Mouse (Mus musculus) midbrain, embryonic 15.5 days (tissue): ENCODE data around the gene Prkg1. TPM values are rescaled to one million over a fixed set of nuclear protein-coding genes. Genes with fewer than 3 reads are reported as not detected.

Experiments used
- ATAC-seq: fragments of 200-750 bp; cut with Nextera tagmentation; replicated peaks from 2 replicates; pipeline ENCODE4 v1.8.0; 2017; ENCODE audit warnings: moderate TSS enrichment
- H3K27ac ChIP-seq: fragments of 300-500 bp; sonication (generic); 2 replicates; pipeline ENCODE4 v1.5.1; 2015; ENCODE audit warnings: mild to moderate bottlenecking, inconsistent platforms
- H3K27me3 ChIP-seq: fragments of 300-500 bp; sonication (generic); replicated peaks from 2 replicates; pipeline ENCODE4 v1.6.1; 2015; ENCODE audit warnings: inconsistent platforms
- H3K36me3 ChIP-seq: fragments of 300-500 bp; sonication (generic); replicated peaks from 2 replicates; pipeline ENCODE4 v1.6.1; 2015; ENCODE audit warnings: inconsistent platforms
- H3K4me1 ChIP-seq: fragments of 300-500 bp; sonication (generic); 2 replicates; pipeline ENCODE4 v1.6.1; 2015; ENCODE audit warnings: inconsistent platforms
- H3K4me2 ChIP-seq: fragments of 300-500 bp; sonication (generic); 2 replicates; pipeline ENCODE4 v1.6.1; 2015; ENCODE audit warnings: inconsistent platforms, mild to moderate bottlenecking, moderate library complexity
- H3K4me3 ChIP-seq: fragments of 300-500 bp; sonication (generic); 2 replicates; pipeline ENCODE4 v1.5.1; 2015; ENCODE audit warnings: mild to moderate bottlenecking, inconsistent platforms
- H3K9ac ChIP-seq: fragments of 300-500 bp; sonication (generic); 2 replicates; pipeline ENCODE4 v1.6.1; 2015; ENCODE audit warnings: mild to moderate bottlenecking, inconsistent platforms
- H3K9me3 ChIP-seq: fragments of 300-500 bp; sonication (generic); 2 replicates; pipeline ENCODE4 v1.6.1; 2016; ENCODE audit warnings: inconsistent platforms
- WGBS: fragments of 180-500 bp; shearing (Covaris S2); methylation state at CpG from one replicate; pipeline ENCODE4 v1.1.7; 2015; ENCODE audit warnings: mixed read lengths; 5-methylcytosine and 5-hydroxymethylcytosine counted together
- polyA plus RNA-seq: library from polyadenylated mRNA; unstranded; fragments of >200 nt; fragmentation: Nextera tagmentation; extraction: Ambion mirVana; gene quantifications from 2 replicates; pipeline ENCODE4 v1.2.1, GENCODE M21; 2015

The Prkg1 gene
- polyA plus RNA-seq, 1 experiment from 2014 or later: 4.3 TPM

DNA sequence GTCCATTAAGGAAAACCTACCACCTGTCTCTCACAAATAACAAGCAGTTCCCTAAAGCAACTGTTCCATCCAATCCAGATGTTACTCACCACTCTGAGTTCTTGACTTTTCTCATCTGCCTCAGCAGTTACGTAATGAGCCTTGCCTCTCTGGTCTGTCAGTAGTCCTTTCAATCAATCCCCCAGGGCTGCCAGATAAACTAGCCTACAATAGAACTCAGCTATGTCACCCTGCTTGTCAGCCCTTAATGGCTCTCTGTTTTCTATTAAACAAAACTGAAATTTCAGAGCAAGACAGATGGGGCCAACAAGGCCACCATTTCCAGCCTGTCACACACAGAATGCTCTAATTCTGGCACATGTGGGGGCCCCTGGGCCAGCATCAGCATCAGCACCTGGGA lies 293.1 kb downstream of the Prkg1 start:
- Histone ChIP-seq H3K4me3 (no peak overlapping the region), H3K27me3 (no peaks in the 10 kb centered on the region), H3K36me3 (no peaks in the 10 kb centered on the region), H3K27ac (no peak overlapping the region), H3K9ac (no peak overlapping the region), H3K4me1 (no peaks in the 10 kb centered on the region), H3K9me3 (no peaks in the 10 kb centered on the region), H3K4me2 (no peak overlapping the region)
- no peak for ATAC-seq
- 40% methylated on average over 1 of the region's 1 CpGs for WGBS

DNA sequence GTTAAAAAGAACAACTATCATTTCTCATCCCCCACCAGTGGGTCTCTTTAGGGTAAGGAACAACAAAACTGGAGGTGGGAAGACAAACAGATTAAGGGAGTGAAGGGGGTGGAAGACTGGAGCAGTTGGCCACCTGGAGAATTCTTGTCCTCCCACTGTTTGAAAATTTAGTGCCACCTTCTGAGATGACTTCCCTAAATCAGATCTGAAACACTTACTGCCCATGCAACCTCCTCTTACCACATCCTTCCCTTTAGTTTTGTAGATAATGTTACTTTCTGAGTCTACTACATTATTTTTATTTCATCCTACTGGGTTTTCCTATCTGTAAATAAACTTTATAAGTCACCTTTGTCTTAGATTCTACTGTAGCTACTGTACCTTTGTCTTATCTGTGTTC lies 304.6 kb downstream of the Prkg1 start:
- Histone ChIP-seq H3K27me3 (no peaks in the 10 kb centered on the region), H3K27ac (no peak overlapping the region), H3K36me3 (no peaks in the 10 kb centered on the region), H3K4me3 (no peak overlapping the region), H3K4me1 (no peaks in the 10 kb centered on the region), H3K4me2 (no peak overlapping the region), H3K9ac (no peak overlapping the region), H3K9me3 (no peaks in the 10 kb centered on the region)
- ATAC-seq: no peak

DNA sequence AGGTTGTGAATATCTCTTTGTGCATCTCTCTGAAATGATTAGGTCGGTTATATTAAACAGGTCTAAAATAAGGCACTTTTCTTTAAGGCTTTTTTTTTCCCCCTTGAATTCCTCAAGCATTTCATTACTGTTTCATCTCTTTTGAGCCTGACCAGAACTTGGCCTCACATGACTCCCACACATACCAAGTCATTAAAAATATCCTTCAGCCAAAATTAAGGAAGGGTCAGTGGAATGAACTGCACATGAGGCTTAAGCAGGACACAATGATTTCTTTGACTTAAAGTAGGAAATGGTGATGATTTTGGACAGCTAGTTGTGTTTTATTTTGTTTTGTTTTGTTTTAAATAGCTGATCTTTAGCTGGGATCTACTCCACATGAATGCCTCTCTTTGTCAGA lies 320.7 kb downstream of the Prkg1 start:
- H3K4me3 ChIP-seq: no peak overlapping the region
- H3K27me3 ChIP-seq: no peaks in the 10 kb centered on the region
- H3K36me3 ChIP-seq: no peaks in the 10 kb centered on the region
- ATAC-seq: no peak
- 89% methylated on average over 1 of the region's 1 CpGs for WGBS
- H3K27ac ChIP-seq: no peak overlapping the region
- no peaks in the 10 kb centered on the region for H3K4me1 ChIP-seq
- H3K9ac ChIP-seq: no peak overlapping the region
- no peak overlapping the region for H3K4me2 ChIP-seq
- no peaks in the 10 kb centered on the region for H3K9me3 ChIP-seq

DNA sequence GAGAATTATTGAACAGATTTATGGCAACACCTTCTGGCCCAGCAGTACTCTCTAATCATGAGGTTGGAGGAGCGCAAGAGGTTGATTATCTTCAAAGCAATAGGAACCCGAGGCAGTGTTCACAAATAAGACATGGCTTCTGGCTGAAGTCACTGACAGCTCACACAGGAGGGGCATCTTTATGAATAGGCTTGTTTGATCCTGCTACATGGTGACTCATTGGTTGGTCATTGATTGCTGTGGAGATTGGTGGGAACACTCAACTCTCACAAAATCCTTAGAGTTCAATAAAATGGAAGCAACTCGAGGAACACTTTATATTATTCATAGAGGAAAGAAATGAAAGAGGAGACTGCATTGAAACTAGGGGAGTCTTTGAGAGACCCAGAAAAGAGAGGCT lies 322.5 kb downstream of the Prkg1 start:
- Histone ChIP-seq H3K36me3 (no peaks in the 10 kb centered on the region), H3K4me3 (no peak overlapping the region), H3K9ac (no peak overlapping the region), H3K27ac (no peak overlapping the region), H3K27me3 (no peaks in the 10 kb centered on the region), H3K4me1 (no peaks in the 10 kb centered on the region), H3K4me2 (no peak overlapping the region), H3K9me3 (no peaks in the 10 kb centered on the region)
- ATAC-seq: no peak
- 64% methylated on average over 3 of the region's 3 CpGs for WGBS

DNA sequence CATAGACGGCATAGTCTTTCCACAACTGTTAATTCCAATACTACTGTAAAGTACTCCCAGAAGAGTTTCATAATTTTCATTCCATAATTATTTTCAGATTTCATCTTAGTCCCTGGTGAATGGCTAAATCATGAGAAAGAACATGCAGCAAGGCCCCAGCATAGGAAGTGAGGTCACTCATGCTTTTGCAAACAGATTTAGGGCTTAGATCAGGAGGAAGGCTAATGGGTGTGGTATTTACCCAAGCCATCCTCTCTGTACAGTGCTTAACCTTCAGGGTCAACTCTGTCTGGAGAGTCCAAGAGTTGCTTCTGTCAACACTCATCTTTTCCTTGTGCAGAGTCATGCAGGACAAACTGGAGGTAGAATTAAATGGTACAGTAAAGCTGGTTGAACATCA lies 331.4 kb downstream of the Prkg1 start:
- Histone ChIP-seq H3K27ac (no peak overlapping the region), H3K4me3 (no peak overlapping the region), H3K4me2 (no peak overlapping the region), H3K9me3 (no peaks in the 10 kb centered on the region), H3K4me1 (no peaks in the 10 kb centered on the region), H3K9ac (no peak overlapping the region), H3K36me3 (no peaks in the 10 kb centered on the region), H3K27me3 (no peaks in the 10 kb centered on the region)
- WGBS: 92% methylated on average over 1 of the region's 1 CpGs
- no peak for ATAC-seq

DNA sequence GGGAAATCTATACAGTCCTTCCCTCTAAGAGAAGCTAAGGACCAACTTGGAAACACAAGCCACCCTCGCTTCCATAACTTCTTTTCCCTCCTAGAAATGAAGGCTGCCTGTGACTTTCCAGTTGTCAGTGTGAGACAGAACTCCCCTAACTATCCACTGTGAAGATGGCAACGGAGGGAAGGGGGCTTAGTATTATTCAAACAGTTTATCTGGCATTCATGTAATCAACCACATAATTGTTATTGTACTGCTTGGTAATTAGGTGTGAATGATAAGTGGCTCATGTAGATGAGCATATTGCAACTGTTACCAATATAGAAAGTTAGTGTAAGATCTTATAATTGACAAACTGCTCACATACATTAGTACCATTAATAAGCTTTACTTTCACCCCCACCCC lies 333.4 kb downstream of the Prkg1 start:
- no peaks in the 10 kb centered on the region for H3K9me3 ChIP-seq
- ATAC-seq: no peak
- H3K36me3 ChIP-seq: no peaks in the 10 kb centered on the region
- H3K27ac ChIP-seq: no peak overlapping the region
- WGBS: 71% methylated on average over 2 of the region's 2 CpGs
- H3K4me3 ChIP-seq: no peak overlapping the region
- no peak overlapping the region for H3K4me2 ChIP-seq
- H3K27me3 ChIP-seq: no peaks in the 10 kb centered on the region
- no peaks in the 10 kb centered on the region for H3K4me1 ChIP-seq
- H3K9ac ChIP-seq: no peak overlapping the region

DNA sequence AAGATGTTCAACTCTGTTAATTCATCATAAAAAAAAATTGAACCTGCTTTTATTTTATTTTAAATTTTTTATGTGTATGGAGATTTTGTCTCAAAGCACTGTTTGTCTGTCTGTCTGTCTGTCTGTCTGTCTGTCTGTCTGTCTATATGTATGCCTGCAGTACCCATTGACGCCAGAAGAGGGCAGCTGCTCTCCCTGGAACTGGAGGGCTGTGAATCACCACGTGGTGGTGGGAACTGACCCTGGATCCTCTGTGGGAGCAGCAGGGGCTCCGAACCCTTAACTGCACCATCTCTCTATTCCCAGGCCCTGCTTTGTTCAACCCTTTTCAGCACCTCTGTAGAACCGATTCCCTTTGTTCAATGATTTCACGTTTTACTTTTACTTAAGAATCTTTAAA lies 338.7 kb downstream of the Prkg1 start:
- Histone ChIP-seq H3K9me3 (no peaks in the 10 kb centered on the region), H3K4me2 (no peak overlapping the region), H3K9ac (no peak overlapping the region), H3K27me3 (no peaks in the 10 kb centered on the region), H3K27ac (no peak overlapping the region), H3K36me3 (no peaks in the 10 kb centered on the region), H3K4me1 (peaks cover 7% of the 10 kb centered on the region), H3K4me3 (no peak overlapping the region)
- WGBS: 77% methylated on average over 5 of the region's 5 CpGs
- ATAC-seq: no peak

DNA sequence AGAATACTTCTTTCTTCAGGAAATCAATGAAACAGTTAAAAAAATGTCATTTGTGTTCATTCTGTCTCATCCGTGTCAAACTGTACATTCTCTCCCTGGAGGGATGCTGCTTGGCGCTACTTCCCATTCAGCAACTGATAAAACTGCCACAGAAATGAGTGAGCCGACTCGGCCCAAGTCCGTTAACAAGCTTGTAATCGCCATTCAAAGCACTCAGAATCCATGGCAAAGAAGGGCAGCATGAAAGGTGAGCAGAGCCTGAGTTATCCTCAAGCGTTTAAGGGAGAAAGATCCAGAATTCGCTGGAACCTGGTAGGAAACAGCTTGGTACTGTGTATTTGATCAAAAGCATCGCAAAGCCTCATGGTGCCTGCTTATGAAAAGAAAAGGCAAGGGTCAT lies 339.6 kb downstream of the Prkg1 start:
- Histone ChIP-seq H3K4me1 (peaks cover 7% of the 10 kb centered on the region), H3K27me3 (no peaks in the 10 kb centered on the region), H3K9ac (no peak overlapping the region), H3K27ac (peak overlapping the region; percentile 45), H3K36me3 (no peaks in the 10 kb centered on the region), H3K4me3 (no peak overlapping the region), H3K9me3 (no peaks in the 10 kb centered on the region), H3K4me2 (peak overlapping the region; percentile 26)
- ATAC-seq: peak; percentile 72
- 38% methylated on average over 9 of the region's 9 CpGs for WGBS

DNA sequence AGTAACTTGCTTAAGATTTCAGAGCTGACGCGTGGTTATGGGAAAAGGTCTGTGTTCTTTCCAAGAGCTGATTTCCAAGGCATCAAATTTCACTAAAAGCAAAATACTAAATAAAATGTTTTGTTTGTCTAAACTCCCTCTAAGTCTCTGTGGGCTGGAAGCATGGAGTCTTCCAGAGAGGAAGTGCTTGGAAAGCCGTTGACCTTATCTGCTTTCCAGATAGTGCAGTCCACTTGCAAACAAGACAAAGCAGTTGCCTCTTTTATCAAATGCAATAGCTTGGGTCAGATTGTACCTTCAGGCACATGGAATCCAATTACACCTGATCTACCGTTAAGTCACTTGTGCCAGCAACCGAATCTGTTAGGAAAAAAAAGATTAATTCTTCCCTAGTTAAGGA lies 340.5 kb downstream of the Prkg1 start:
- Histone ChIP-seq H3K4me3 (no peak overlapping the region), H3K9ac (no peak overlapping the region), H3K27ac (no peak overlapping the region), H3K36me3 (no peaks in the 10 kb centered on the region), H3K4me2 (no peak overlapping the region), H3K9me3 (no peaks in the 10 kb centered on the region), H3K4me1 (peaks cover 7% of the 10 kb centered on the region), H3K27me3 (no peaks in the 10 kb centered on the region)
- WGBS: 70% methylated on average over 5 of the region's 5 CpGs
- no peak for ATAC-seq

DNA sequence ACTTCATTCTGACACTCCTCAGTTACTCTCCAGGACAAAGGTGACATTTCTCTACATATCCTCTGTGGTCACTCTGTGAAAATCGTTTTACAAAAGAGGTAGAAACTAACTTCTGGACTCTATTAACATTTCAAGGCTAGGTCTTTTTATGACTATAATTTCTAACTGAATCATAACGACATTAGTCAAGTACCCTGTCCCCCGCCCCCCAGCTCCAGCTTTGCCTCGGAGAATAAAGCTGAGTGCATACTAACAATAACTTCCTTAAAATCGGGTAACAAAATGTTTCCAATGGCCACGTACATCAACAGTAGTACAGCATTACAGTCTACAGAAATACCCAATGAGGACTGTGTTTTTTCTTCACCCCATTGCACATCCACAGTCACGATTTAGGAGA lies 351.3 kb downstream of the Prkg1 start:
- 87% methylated on average over 7 of the region's 7 CpGs for WGBS
- ATAC-seq: no peak

DNA sequence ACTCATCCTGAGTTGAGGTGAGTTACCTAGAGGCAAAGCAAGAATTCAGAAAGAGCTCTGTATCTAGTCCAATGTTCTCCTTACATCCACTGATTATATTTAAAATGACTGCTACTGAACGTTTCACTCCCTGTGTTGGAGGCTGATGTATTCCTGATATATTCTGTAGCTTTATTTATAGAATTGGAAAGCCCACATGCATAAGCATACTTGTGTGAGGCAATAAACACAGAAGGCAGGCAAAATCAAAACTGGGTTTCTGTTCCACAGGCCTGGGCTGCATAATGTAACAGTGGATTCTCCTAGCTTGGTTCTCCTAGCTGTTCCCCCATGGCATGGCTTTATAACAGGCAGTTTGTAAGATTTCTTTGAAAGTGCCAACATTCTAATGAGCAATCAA lies 368.7 kb downstream of the Prkg1 start:
- H3K4me2 ChIP-seq: no peak overlapping the region
- no peak for ATAC-seq
- no peaks in the 10 kb centered on the region for H3K4me1 ChIP-seq
- H3K36me3 ChIP-seq: no peaks in the 10 kb centered on the region
- no peak overlapping the region for H3K27ac ChIP-seq
- H3K4me3 ChIP-seq: no peak overlapping the region
- H3K27me3 ChIP-seq: no peaks in the 10 kb centered on the region
- no peak overlapping the region for H3K9ac ChIP-seq
- H3K9me3 ChIP-seq: no peaks in the 10 kb centered on the region
- 89% methylated on average over 1 of the region's 1 CpGs for WGBS

More for the DNA sequence above, 351.3 kb downstream of the Prkg1 start:
- H3K27me3 ChIP-seq: no peaks in the 10 kb centered on the region
- H3K4me2 ChIP-seq: no peak overlapping the region
- no peak overlapping the region for H3K4me3 ChIP-seq
- no peak overlapping the region for H3K9ac ChIP-seq
- H3K9me3 ChIP-seq: no peaks in the 10 kb centered on the region
- no peak overlapping the region for H3K27ac ChIP-seq
- no peaks in the 10 kb centered on the region for H3K36me3 ChIP-seq
- no peaks in the 10 kb centered on the region for H3K4me1 ChIP-seq

DNA sequence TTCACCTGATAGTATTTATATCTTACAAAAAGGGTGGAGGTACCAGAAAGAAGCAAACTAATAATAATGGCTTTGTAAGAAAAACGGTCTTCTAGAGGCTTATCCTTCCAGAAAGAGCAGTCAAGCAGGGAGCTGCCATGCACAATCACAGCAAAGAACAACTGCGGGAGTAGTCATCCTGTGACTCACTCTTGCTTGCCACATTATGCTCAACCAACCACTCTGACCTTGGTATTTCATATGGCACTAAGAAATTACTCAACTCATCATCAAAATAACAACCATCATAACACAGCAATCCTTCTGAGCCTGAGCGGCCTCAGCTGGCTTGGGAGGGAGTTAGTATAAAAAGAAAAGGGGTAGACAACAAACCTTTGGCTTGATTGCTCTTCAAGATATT lies 379.5 kb downstream of the Prkg1 start:
- H3K9me3 ChIP-seq: no peaks in the 10 kb centered on the region
- ATAC-seq: no peak
- 79% methylated on average over 3 of the region's 3 CpGs for WGBS
- H3K36me3 ChIP-seq: no peaks in the 10 kb centered on the region
- H3K4me3 ChIP-seq: no peak overlapping the region
- no peak overlapping the region for H3K9ac ChIP-seq
- H3K4me2 ChIP-seq: no peak overlapping the region
- H3K4me1 ChIP-seq: peaks cover 4% of the 10 kb centered on the region; the same call in 1 of the 2 replicates
- H3K27ac ChIP-seq: no peak overlapping the region
- H3K27me3 ChIP-seq: no peaks in the 10 kb centered on the region

DNA sequence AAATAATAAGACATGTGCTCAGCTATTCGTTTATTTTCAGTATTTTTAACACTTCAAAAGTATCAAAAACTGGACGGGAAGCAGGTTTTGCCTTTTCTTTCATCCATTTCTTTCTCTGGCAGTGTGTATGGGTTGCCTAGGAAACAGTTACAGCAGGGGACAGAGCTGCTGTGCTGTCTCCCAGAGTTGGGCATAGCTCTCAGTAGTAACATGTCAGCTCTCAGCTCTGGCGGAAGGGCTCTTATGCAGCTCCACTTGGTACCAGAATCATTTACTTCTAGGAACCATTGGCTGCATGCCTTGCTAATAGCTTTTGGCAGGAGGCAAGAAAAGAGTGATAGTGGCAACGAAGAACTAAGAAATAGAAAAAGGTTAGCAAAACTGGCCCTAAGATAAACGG lies 381.0 kb downstream of the Prkg1 start:
- Histone ChIP-seq H3K4me3 (no peak overlapping the region), H3K9ac (no peak overlapping the region), H3K4me2 (no peak overlapping the region), H3K27me3 (no peaks in the 10 kb centered on the region), H3K36me3 (no peaks in the 10 kb centered on the region), H3K9me3 (no peaks in the 10 kb centered on the region), H3K27ac (0 out of 2 replicates have a peak overlapping the region, but pooled peaks have one; percentile 4), H3K4me1 (peaks cover 4% of the 10 kb centered on the region; the same call in 1 of the 2 replicates)
- WGBS: 41% methylated on average over 5 of the region's 5 CpGs
- ATAC-seq: peak; percentile 98

DNA sequence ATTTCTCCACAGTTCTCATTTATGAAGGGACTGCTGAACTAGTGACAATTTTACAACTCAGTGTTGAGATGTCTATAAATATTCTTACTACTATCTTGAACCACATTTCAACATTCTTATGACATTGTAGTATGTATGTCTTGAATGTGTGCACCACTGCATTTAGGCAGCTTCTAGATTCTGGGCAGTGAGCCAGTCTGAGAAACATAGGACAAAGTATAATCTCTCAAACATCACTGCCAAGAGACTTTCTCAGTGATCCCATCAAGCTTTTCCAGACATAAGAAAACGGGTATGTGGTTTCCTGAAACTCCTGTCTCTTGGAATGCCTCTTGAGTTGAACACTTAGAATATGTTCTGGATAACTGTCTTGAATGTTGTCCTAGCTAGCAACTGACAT lies 394.7 kb downstream of the Prkg1 start:
- H3K4me2 ChIP-seq: no peak overlapping the region
- ATAC-seq: no peak
- WGBS: 81% methylated on average over 1 of the region's 1 CpGs

More for the DNA sequence above, 394.7 kb downstream of the Prkg1 start:
- Histone ChIP-seq H3K4me1 (no peaks in the 10 kb centered on the region), H3K4me3 (no peak overlapping the region), H3K27ac (no peak overlapping the region), H3K9ac (no peak overlapping the region), H3K36me3 (no peaks in the 10 kb centered on the region), H3K27me3 (no peaks in the 10 kb centered on the region), H3K9me3 (no peaks in the 10 kb centered on the region)
